Mouse (Mus musculus) NIH3T3 (cell line): Measurements from ENCODE around the gene Rhox2c.
"Not testable (repeated sequence)": the region's sequence is repeated elsewhere in the genome, so short reads cannot be mapped to it uniquely, and the experiment has no call there.

Experiments used
- DNase-seq: peaks from one replicate; pipeline ENCODE4 v3.0.0-alpha.2; 2012; ENCODE audit warnings: low read depth

Rhox2c gene

GRCm38 (mm10) chrX:37453380-37453779, at the start of gene Rhox2c:
TSS of gene Rhox2c (plus strand) at chrX:37453680.
- not testable (repeated sequence) for DNase-seq

DNA sequence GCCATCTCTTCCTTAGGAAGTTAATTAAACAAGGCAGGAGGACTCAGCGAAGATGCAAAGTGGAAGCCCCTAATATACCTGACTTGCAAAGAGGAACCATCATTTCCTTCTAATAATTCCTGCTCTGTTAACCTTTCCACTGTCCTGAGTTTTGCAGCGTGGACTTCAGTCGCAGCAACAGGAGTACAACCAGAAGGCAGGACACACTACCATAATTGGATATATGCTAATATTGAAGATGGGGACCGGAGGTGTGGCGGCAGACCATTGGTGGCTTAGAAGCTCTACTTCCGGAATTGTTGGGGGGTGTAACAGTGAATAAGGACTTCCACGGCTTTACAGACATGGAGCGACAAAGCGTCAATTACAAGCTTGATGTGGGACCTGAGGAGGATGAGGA, 41.7 kb upstream of the Rhox2c start, which contains the start of gene Rhox2b:
TSS of gene Rhox2b (plus strand) at position 301 of the 400 bp plus-strand sequence.
- not testable (repeated sequence) for DNase-seq

- not testable (repeated sequence) for DNase-seq
These were observed 21.3 kb upstream of the Rhox2c start, which contains the start of gene Rhox4b for GRCm38 (mm10) chrX:37432194-37432593. TSS of gene Rhox4b (plus strand) at chrX:37432494.

- DNase-seq = not testable (repeated sequence)
These were observed 4.8 kb downstream of the Rhox2c start, which contains the start of gene Rhox3c for GRCm38 (mm10) chrX:37458285-37458684. TSS of gene Rhox3c (plus strand) at chrX:37458585.

DNA sequence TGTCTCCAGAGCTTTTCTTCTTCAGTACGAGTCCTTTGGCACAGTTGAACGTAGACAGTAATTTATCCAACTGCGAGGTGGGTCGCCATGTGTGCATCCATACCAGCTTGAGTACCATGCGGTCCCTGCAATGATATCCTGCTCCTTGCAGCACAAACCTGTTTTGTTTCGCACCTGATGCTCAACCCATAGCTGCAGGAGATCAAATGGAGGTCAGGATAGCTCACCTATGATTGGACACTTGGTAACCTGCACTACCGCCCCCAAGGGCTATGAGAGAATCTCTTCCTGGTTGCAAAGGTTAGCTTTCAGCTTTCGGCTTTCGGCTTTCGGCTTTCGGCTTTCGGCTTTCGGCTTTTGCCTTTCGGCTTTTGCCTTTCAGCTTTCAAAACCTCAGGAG, 26.6 kb downstream of the Rhox2c start, which contains the start of gene Rhox4c:
TSS of gene Rhox4c (plus strand) at position 301 of the 400 bp plus-strand sequence.
- not testable (repeated sequence) for DNase-seq

GRCm38 (mm10) chrX:37514059-37514458, 60.6 kb downstream of the Rhox2c start, which contains the start of gene Rhox4d:
TSS of gene Rhox4d (plus strand) at chrX:37514359.
- DNase-seq = not testable (repeated sequence)
